Mouse (Mus musculus) small intestine, adult 2 months (tissue): ENCODE measurements around the gene Rsrp1.

ENCODE experiments used
- CTCF ChIP-seq: fragments of 200-500 bp; IDR thresholded peaks from 2 replicates; pipeline ENCODE4 v1.5.1; 2012; ENCODE audit warnings: low read depth, mild to moderate bottlenecking, control low read depth, inconsistent platforms, low read length, moderate library complexity, mixed read lengths; ENCODE audit not compliant: insufficient replicate concordance, insufficient read length; ENCODE audit errors: extremely low read depth
- POLR2A ChIP-seq: fragments of 200-500 bp; IDR thresholded peaks from 2 replicates; pipeline ENCODE4 v1.6.1; 2012; ENCODE audit warnings: low read depth, mild to moderate bottlenecking, control low read depth, inconsistent platforms, low read length, moderate library complexity

DNA sequence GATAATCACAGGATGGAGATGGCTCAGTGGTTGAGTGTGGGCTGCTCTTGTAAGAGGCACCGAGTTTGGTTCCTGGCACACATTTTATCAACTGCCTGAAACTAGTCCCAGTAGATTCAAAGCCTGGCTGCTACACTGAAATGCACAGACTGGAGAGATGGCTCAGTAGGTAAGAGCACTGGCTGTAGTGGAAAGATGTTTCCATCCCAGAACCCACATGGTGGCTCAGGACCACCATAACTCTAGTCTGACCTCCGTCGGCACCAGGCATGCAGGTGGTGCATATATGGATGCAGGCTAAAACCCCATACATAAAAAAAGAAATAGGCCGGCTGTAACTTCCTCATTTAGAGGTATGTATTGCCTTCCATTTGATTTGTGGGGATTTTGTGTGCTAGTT is 6.1 kb downstream of the Rsrp1 start:
- no peak for TF ChIP-seq CTCF
- TF ChIP-seq POLR2A, result no peak
